Mouse (Mus musculus): ENCODE data around the gene 2310030G06Rik.
A peak's percentile ranks its signal among the peaks of the same experiment; 100 is the strongest.

DNA sequence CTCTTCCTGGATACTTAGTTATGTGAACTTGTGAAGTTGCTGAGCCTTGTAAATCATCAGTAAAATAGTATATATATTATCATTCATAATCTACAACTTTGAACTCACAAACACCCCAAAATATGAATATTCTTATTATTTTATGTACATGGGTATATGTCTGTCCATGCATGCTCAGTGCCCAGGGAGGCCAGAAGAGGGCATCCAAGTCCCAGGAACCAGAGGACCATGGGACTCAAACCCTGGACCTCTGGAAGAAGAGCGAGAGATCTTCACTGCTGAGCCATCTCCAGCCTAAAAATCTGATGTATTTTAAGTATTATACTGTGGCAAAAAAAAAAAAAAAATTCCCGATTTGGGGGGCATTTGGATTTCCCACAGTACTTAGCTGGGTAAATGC is 37.2 kb downstream of the 2310030G06Rik start:
- TF ChIP-seq CTCF (IDR thresholded peaks at IDR 0.05; ENCODE audit: low read depth, low read length) (peak; percentile 69), EP300 (IDR thresholded peaks at IDR 0.05; ENCODE audit: insufficient read depth, low read depth, low read length) (no peak), POLR2A (IDR thresholded peaks at IDR 0.05; ENCODE audit: insufficient read depth, low read length) (no peak)

Measured in ES-Bruce4 (cell line).